Mouse (Mus musculus): Measurements from ENCODE around the gene Frmd8. TPM values are rescaled to one million over a fixed set of nuclear protein-coding genes. Genes with fewer than 3 reads are reported as not detected.

Gene Frmd8
- polyA plus RNA-seq, 1 experiment: 28.5 TPM

DNA sequence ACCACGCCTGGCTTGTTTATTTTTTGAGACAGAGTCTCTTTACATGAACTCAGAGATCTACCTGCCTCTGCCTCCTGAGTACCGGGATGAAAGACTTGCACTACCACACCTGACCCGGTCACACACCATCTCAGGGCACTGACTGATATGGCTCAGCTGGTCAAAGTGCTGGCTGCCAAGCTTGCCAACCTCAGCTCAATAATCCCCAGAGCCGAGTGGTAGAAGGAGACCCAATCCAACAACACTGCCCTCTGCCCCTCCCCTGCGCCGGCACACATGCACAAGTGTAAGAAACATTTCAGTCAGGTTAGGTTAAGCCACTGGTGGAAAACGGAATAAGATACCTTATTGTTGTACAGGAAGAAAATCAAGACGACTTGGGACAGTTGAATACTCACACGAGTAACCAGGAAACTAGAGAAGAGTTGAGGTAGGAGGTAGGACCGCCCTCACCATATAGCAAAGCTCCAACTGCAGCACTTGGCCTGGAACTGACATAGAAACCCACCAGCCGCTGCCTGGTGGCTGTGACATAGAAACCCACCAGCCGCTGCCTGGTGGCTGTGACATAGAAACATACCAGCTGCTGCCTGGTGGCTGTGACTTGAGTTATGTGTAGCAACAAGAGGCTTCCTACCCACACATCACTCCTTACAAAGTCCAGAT, 40.7 kb downstream of the Frmd8 start:
- peaks cover 99% of the 10 kb centered on the region for H3K4me1 ChIP-seq
- H3K9me3 ChIP-seq: no peaks in the 10 kb centered on the region
- no peak for TF ChIP-seq FLI1 (IDR thresholded peaks at IDR 0.05; ENCODE audit: low read length)
- peaks cover 97% of the 10 kb centered on the region for H3K36me3 ChIP-seq (replicated peaks; ENCODE audit: low read length)
- no peaks in the 10 kb centered on the region for H3K27me3 ChIP-seq (replicated peaks)
- H3K4me3 ChIP-seq (replicated peaks): peak overlapping the region; percentile 71

DNA sequence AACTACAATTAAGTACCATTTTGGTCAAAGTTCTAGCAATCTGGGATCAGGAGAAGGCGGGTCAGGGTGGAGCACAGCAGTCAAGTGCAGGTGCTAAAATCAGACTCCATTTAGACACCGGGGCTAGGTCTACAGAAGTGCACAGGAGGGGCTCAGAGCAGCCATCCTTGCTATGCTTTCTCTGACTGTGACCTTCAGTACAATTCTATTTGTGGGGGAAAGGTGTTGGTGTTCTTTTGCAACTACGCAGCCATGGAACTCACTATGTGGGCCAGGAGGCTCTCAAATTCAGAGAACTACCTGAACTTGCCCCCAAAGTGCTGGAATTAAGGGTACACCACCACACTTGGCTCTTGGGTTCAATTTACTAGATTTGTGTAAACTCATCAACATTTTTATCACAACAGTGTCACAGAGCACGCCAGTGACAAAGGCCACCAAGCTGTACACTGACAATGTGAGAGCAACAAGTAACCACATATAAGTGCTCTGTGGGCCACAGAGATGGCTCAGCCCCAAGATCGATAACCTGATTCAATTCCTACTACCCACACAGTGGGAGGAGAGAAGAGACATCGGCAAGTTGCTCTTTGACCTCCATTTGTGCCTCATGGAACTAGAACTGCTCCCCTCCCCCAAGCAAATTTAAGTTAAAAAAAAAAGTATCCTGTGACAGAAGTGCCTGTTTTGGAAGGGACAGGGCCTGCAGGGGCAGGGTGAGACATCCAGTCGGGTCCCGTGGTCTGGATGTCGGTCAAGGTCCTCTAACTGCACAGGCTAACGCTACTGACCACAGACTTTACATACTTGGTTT, 41.6 kb downstream of the Frmd8 start:
- Histone ChIP-seq H3K9me3 (no peaks in the 10 kb centered on the region), H3K27me3 (replicated peaks) (no peaks in the 10 kb centered on the region), H3K4me3 (replicated peaks) (peak overlapping the region; percentile 73), H3K4me1 (peaks cover 99% of the 10 kb centered on the region), H3K36me3 (replicated peaks; ENCODE audit: low read length) (peaks cover 97% of the 10 kb centered on the region)
- TF ChIP-seq FLI1 (IDR thresholded peaks at IDR 0.05; ENCODE audit: low read length) (no peak), GATA1 (IDR thresholded peaks at IDR 0.05; ENCODE audit: borderline replicate concordance, low read length) (no peak)

DNA sequence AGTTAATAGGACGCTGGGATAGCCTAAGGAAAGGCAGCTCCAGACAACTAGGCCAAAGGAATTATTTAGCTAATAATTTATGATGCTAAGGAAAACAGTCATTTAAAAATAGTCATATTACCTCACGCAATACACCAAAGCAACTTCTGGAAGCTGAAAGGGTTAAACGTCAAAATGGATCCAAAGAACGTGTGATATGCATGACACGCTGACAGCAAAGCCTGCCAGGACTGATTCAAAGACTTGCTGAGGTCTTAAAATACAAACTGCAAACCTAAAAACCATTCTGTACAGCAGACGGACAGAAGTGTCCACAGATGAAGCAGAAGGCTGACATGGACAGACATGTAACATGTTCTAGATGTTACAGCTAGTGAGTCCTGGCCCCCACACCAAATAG, 42.7 kb downstream of the Frmd8 start:
- Histone ChIP-seq H3K4me1 (peaks cover 96% of the 10 kb centered on the region), H3K4me3 (replicated peaks) (peak overlapping the region; percentile 57), H3K9me3 (no peaks in the 10 kb centered on the region), H3K27me3 (replicated peaks) (no peaks in the 10 kb centered on the region), H3K36me3 (replicated peaks; ENCODE audit: low read length) (peaks cover 97% of the 10 kb centered on the region)
- TF ChIP-seq GATA1 (IDR thresholded peaks at IDR 0.05; ENCODE audit: borderline replicate concordance, low read length) (no peak), FLI1 (IDR thresholded peaks at IDR 0.05; ENCODE audit: low read length) (no peak)

DNA sequence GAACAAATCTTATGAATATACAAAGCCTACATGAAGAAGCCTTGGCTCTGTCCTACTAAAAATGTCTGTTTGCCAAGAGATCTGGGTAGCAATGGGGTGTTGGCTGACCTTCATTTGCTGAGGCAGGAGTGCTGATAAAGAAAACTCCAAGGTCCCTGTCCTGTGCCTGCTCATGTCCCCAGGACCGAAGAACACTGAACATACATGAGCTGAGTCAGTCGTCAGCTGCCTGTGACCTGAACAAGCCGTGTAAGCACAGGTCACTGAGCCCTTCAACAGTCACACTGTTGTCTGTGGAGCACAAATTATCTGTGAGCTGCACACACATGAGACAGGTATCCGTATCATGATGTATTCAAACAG, 43.1 kb downstream of the Frmd8 start:
- TF ChIP-seq FLI1 (IDR thresholded peaks at IDR 0.05; ENCODE audit: low read length) (no peak), GATA1 (IDR thresholded peaks at IDR 0.05; ENCODE audit: borderline replicate concordance, low read length) (no peak)
- H3K27me3 ChIP-seq (replicated peaks): no peaks in the 10 kb centered on the region
- H3K9me3 ChIP-seq: no peaks in the 10 kb centered on the region
- H3K4me3 ChIP-seq (replicated peaks): peak overlapping the region; percentile 57
- H3K4me1 ChIP-seq: peaks cover 96% of the 10 kb centered on the region
- peaks cover 97% of the 10 kb centered on the region for H3K36me3 ChIP-seq (replicated peaks; ENCODE audit: low read length)

- peaks cover 95% of the 10 kb centered on the region for H3K4me1 ChIP-seq
- H3K9me3 ChIP-seq: no peaks in the 10 kb centered on the region
- H3K27me3 ChIP-seq (replicated peaks): no peaks in the 10 kb centered on the region
- peak overlapping the region; percentile 80 for H3K4me3 ChIP-seq (replicated peaks)
- H3K36me3 ChIP-seq (replicated peaks; ENCODE audit: low read length): peaks cover 97% of the 10 kb centered on the region
- TF ChIP-seq GATA1 (IDR thresholded peaks at IDR 0.05; ENCODE audit: borderline replicate concordance, low read length) (no peak), FLI1 (IDR thresholded peaks at IDR 0.05; ENCODE audit: low read length) (no peak)
Observed at GRCm38 (mm10) chr19:5831224-5831957, 43.7 kb downstream of the Frmd8 start.

- Histone ChIP-seq H3K4me1 (peaks cover 95% of the 10 kb centered on the region), H3K9me3 (no peaks in the 10 kb centered on the region), H3K4me3 (replicated peaks) (peak overlapping the region; percentile 76), H3K36me3 (replicated peaks; ENCODE audit: low read length) (peaks cover 97% of the 10 kb centered on the region), H3K27me3 (replicated peaks) (no peaks in the 10 kb centered on the region)
- no peak for TF ChIP-seq FLI1 (IDR thresholded peaks at IDR 0.05; ENCODE audit: low read length)
- no peak for TF ChIP-seq GATA1 (IDR thresholded peaks at IDR 0.05; ENCODE audit: borderline replicate concordance, low read length)
Observed at GRCm38 (mm10) chr19:5830776-5831175, 44.3 kb downstream of the Frmd8 start.

- peak overlapping the region; percentile 69 for H3K4me3 ChIP-seq (replicated peaks)
- H3K27me3 ChIP-seq (replicated peaks): no peaks in the 10 kb centered on the region
- peaks cover 95% of the 10 kb centered on the region for H3K4me1 ChIP-seq
- TF ChIP-seq GATA1 (IDR thresholded peaks at IDR 0.05; ENCODE audit: borderline replicate concordance, low read length) (no peak), FLI1 (IDR thresholded peaks at IDR 0.05; ENCODE audit: low read length) (no peak)
- H3K9me3 ChIP-seq: no peaks in the 10 kb centered on the region
- H3K36me3 ChIP-seq (replicated peaks; ENCODE audit: low read length): peaks cover 97% of the 10 kb centered on the region
Observed at GRCm38 (mm10) chr19:5829958-5830615, 45.0 kb downstream of the Frmd8 start.

DNA sequence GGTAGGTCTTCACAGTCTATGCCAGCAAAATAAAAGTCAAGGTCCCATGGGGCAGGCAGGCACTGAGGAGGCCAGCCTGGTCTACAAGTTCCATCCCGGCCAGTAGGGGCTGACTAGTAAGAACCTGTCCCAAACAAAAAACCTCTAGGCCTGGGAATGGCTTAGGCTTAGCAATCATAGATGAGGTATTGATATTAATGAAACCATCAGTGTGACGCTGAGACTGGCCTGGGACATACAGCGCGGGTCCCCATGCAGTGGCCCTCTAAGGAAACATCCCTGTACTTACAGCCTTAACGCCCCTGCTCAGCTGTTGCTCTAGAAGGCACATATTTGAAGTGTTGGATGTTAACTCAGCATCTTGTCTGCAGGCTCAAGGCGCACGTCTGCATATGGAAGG, 46.2 kb downstream of the Frmd8 start:
- Histone ChIP-seq H3K27me3 (replicated peaks) (no peaks in the 10 kb centered on the region), H3K36me3 (replicated peaks; ENCODE audit: low read length) (peaks cover 100% of the 10 kb centered on the region), H3K4me3 (replicated peaks) (peak overlapping the region; percentile 71), H3K9me3 (no peaks in the 10 kb centered on the region), H3K4me1 (peaks cover 96% of the 10 kb centered on the region)
- TF ChIP-seq FLI1 (IDR thresholded peaks at IDR 0.05; ENCODE audit: low read length) (no peak), GATA1 (IDR thresholded peaks at IDR 0.05; ENCODE audit: borderline replicate concordance, low read length) (no peak)

DNA sequence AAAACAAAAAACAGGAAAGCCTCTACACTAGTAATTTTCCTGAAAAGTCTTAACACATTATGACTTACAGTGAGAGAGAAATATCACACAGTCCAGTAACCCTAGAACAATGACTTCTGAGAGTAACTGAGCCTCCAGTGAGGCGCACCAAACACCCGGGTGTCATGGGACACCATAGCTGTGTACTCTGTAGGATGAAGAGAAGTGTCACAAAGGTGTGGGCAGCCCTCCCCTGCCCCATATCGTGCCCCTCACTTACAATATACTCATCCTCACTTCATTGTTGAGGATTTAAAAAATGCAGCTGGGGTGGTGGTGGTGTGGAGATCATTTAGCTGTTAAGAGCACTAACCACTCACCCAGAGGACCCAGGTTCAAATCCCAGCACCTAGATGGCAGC, 46.9 kb downstream of the Frmd8 start:
- Histone ChIP-seq H3K27me3 (replicated peaks) (no peaks in the 10 kb centered on the region), H3K4me1 (peaks cover 96% of the 10 kb centered on the region), H3K9me3 (no peaks in the 10 kb centered on the region), H3K36me3 (replicated peaks; ENCODE audit: low read length) (peaks cover 100% of the 10 kb centered on the region), H3K4me3 (replicated peaks) (no peak overlapping the region)
- TF ChIP-seq GATA1 (IDR thresholded peaks at IDR 0.05; ENCODE audit: borderline replicate concordance, low read length): no peak
- TF ChIP-seq FLI1 (IDR thresholded peaks at IDR 0.05; ENCODE audit: low read length): no peak

All from megakaryocyte, embryonic 14.5 days (primary cell).